Mouse (Mus musculus): ENCODE data around the gene Ppp1r3g.
"Not testable (repeated sequence)": the region's sequence is repeated elsewhere in the genome, so short reads cannot be mapped to it uniquely, and the experiment has no call there.

Ppp1r3g gene

GRCm38 (mm10) chr13:35958539-35958938, at the start of gene Ppp1r3g:
Ppp1r3g (plus strand) TSS chr13:35958839.
- DNase-seq (ENCODE audit: extremely low read depth, low read depth) = no peak

GRCm38 (mm10) chr13:35911476-35911875, 47.2 kb upstream of the Ppp1r3g start:
- no peak for DNase-seq (ENCODE audit: extremely low read depth, low read depth)

GRCm38 (mm10) chr13:35937991-35938390, 20.6 kb upstream of the Ppp1r3g start:
- DNase-seq (ENCODE audit: extremely low read depth, low read depth) = no peak

DNA sequence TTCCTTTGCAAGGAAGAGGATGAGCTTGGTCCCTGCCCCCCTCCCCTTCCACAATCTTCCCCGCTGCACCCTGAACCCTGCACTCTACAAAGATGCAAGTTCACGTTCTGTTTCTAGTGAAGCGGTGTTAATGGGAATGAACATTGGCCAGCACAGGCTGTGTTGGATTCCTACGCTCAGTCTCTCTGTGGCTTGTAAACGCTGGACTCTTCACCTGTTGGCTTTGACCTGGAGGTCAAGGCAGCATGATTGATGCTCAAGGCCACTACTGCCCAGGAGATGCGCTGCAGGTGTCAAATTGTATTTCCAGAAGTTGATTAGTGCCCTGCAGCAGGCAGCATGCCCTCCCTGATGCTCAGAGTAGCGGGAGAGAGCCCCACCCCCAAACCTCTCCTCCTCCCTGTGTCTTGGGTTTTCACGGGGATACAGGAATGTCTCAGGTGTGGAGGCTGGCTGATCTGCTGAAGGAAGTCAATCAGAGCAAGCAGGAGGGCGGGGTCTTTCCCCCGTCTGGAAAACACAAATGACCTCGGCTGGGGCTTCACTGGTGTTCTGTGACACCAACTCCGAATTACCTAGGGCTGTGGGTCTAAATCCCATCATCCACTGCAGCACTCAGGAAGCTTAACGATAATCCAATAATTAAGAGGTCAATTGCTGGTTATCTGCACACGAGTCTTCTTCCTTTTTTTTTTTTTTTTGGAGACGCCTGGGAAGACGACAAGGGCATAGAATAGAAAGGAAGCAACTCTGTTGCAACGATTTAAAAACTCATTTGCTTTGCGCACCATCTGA, 18.6 kb upstream of the Ppp1r3g start:
- no peak for DNase-seq (ENCODE audit: extremely low read depth, low read depth)

GRCm38 (mm10) chr13:35940934-35941333, 17.7 kb upstream of the Ppp1r3g start:
- peak; percentile 29 for DNase-seq (ENCODE audit: extremely low read depth, low read depth)

DNA sequence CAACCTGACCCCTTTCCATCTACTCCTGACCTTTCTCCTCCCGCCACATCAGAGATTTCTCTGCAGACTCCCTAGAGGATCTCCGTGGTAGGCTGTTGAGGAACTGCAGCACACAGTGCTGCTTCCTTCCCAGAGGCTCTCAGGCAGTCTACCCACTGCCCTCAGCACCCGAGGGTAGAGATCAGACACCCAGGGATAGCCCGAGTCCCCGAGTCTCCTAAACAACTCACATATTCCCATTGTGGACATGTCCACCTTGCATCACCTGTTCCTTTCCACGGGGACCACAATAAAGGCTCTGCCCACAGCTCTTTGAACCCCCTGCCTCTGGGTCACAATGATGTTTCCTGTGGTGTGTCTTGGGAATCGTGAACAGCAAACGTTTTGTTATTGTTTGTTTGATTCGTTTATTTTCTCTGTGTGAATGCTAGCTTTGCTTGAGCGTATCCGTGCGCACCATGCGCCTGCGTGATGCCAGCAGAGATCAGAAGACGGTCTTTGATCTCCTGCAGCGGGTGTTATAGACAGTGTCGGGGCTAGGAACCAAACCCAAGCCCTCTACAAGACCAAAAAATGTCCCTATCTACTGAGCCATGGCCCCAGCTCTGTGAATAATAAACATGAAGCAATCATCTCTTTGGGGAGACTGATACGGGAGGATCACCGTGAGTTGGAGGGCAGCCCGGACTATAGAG, 11.8 kb upstream of the Ppp1r3g start:
- no peak for DNase-seq (ENCODE audit: extremely low read depth, low read depth)

GRCm38 (mm10) chr13:35947354-35948000, 11.2 kb upstream of the Ppp1r3g start:
- DNase-seq (ENCODE audit: extremely low read depth, low read depth) = peak; percentile 39

GRCm38 (mm10) chr13:35949814-35950455, 8.7 kb upstream of the Ppp1r3g start:
- no peak for DNase-seq (ENCODE audit: extremely low read depth, low read depth)

GRCm38 (mm10) chr13:35959391-35960067, 890 bp downstream of the Ppp1r3g start:
- DNase-seq (ENCODE audit: extremely low read depth, low read depth) = no peak

- no peak for DNase-seq (ENCODE audit: extremely low read depth, low read depth)
Measured at GRCm38 (mm10) chr13:35963583-35963982, 4.9 kb downstream of the Ppp1r3g start.

DNA sequence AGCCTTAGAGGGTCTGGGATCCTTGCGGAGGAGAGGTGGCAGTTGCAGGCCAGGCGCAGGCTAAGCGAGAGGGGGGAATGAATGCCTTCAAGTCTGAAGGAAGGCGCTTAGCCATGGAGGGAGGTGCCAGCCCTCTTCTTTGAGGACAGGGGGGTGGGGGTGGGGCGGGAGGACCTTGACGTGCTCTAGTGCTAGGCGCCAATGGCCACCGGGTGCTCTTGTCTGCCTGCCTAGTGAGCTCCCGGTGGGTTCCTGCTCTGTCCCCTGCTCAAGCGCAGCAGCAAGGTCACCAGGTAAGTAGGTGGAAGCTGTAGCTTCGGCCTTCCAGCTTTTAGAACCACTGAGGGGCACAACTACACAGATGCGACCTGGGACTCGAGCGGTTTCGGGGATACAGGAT, 9.1 kb downstream of the Ppp1r3g start:
- DNase-seq (ENCODE audit: extremely low read depth, low read depth) = no peak

- no peak for DNase-seq (ENCODE audit: extremely low read depth, low read depth)
Measured at GRCm38 (mm10) chr13:35968131-35968718, 9.6 kb downstream of the Ppp1r3g start.

DNA sequence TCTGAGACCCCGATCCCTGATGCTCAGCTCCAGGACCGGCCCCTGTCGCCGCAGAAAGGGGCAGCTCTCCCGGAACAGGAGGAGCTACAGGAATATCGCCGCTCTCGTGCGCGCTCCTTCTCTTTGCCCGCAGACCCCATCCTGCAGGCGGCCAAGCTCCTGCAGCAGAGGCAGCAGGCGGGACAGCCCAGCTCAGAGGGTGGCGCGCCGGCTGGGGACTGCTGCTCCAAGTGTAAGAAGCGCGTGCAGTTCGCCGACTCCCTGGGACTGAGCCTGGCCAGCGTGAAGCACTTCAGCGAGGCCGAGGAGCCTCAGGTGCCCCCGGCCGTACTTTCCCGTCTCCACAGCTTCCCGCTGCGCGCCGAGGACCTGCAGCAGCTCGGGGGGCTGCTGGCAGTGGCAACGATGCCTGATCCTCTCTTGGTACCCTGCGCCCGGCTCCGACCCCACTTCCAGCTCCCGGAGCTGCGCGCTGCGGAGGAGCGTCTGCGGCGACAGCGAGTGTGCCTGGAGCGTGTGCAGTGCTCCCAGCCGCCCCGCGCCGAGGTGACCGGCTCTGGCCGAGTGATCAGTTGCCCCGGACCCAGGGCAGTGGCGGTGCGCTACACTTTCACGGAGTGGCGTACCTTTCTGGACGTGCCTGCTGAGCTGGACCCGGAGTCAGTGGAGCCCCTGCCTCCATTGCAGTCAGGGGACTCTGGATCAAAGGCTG, 10.2 kb downstream of the Ppp1r3g start:
- no peak for DNase-seq (ENCODE audit: extremely low read depth, low read depth)

- no peak for DNase-seq (ENCODE audit: extremely low read depth, low read depth)
Measured at GRCm38 (mm10) chr13:35969431-35969721, 10.7 kb downstream of the Ppp1r3g start.

GRCm38 (mm10) chr13:35969829-35970228, 11.2 kb downstream of the Ppp1r3g start:
- DNase-seq (ENCODE audit: extremely low read depth, low read depth) = no peak

GRCm38 (mm10) chr13:35976912-35977311, 18.3 kb downstream of the Ppp1r3g start:
- no peak for DNase-seq (ENCODE audit: extremely low read depth, low read depth)

- DNase-seq (ENCODE audit: extremely low read depth, low read depth) = no peak
Measured at GRCm38 (mm10) chr13:35980471-35980870, 21.8 kb downstream of the Ppp1r3g start.

DNA sequence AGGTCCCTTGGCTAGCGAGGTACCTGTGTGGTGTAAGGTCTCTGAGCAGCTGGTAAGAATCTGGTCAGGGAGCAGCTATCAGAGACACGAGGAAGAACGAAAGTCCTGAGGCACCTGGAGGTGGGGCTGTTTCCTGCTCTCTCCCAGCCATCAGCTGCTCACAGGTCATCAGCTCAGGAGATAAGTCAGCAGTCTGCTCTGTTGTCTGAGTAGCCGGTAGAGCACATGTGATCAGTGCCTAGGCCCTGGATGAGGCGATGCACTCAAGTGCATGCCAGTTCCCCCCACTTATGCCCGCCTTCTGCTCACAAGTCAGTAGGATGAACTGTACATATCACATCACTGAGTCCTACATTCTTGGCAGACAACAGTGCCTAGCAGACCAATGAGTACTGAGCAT, 24.3 kb downstream of the Ppp1r3g start:
- DNase-seq (ENCODE audit: extremely low read depth, low read depth) = no peak

GRCm38 (mm10) chr13:35989329-35989728, 30.7 kb downstream of the Ppp1r3g start:
- no peak for DNase-seq (ENCODE audit: extremely low read depth, low read depth)

DNA sequence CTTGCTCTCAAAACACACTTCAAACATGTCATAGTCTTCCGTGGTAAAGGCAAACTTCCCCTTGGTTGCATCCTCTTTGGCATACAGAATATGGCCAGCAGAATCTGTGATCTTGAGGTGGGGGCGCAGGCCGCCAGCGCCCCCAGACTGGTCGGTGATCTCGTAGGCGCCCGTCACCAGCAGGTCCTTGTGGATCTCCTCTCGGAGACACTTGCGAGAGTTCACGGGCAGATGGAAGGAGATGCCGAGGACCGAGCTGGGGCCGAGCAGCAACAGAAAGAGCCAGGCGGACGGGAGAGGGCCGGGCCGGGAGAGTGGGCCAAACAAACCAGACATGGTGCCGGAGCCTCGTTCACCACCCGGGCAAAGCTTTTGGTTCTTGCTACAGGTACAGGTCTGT, 32.5 kb downstream of the Ppp1r3g start:
- not testable (repeated sequence) for DNase-seq (ENCODE audit: extremely low read depth, low read depth)
